Mouse (Mus musculus): ENCODE measurements around the gene Tdrd5.

GRCm38 (mm10) chr1:156345633-156346032, 42.2 kb upstream of the Tdrd5 start:
- no peak for TF ChIP-seq CTCF (conservative IDR thresholded peaks at IDR 0.05; ENCODE audit: insufficient read depth, insufficient read length, low read depth, low read length)
- no peak for TF ChIP-seq POLR2A (IDR thresholded peaks at IDR 0.05; ENCODE audit: low read depth, low read length)
